Mouse (Mus musculus) spleen, adult 2 months (tissue): ENCODE data around the gene Timm10.

ENCODE experiments used
- CTCF ChIP-seq: fragments of 200-500 bp; IDR thresholded peaks from 2 replicates; pipeline ENCODE4 v1.5.1; 2011; ENCODE audit warnings: mild to moderate bottlenecking, inconsistent platforms; ENCODE audit not compliant: insufficient read depth, insufficient read length, insufficient replicate concordance; ENCODE audit errors: extremely low read depth
- POLR2A ChIP-seq: fragments of 200-500 bp; IDR thresholded peaks from 2 replicates; pipeline ENCODE4 v1.6.1; 2011; ENCODE audit warnings: low read depth, low read length, inconsistent platforms

GRCm38 (mm10) chr2:84793154-84793553 lies 33.6 kb upstream of the Timm10 start:
- TF ChIP-seq POLR2A (no peak), CTCF (no peak)
